Mouse (Mus musculus): ENCODE results near the gene Entpd3.
A peak's percentile ranks its signal among the peaks of the same experiment; 100 is the strongest.

- TF ChIP-seq POLR2A (IDR thresholded peaks at IDR 0.05; ENCODE audit: control insufficient read depth, low read depth, low read length) (no peak), CTCF (IDR thresholded peaks at IDR 0.05; ENCODE audit: control insufficient read depth, insufficient read depth, insufficient replicate concordance, low read depth, low read length) (peak; percentile 42; the same call in 1 of the 2 replicates)
Observed at GRCm38 (mm10) chr9:120502013-120502412, 37.6 kb upstream of the Entpd3 start.
